Mouse (Mus musculus): ENCODE results near the gene Vsnl1.

DNA sequence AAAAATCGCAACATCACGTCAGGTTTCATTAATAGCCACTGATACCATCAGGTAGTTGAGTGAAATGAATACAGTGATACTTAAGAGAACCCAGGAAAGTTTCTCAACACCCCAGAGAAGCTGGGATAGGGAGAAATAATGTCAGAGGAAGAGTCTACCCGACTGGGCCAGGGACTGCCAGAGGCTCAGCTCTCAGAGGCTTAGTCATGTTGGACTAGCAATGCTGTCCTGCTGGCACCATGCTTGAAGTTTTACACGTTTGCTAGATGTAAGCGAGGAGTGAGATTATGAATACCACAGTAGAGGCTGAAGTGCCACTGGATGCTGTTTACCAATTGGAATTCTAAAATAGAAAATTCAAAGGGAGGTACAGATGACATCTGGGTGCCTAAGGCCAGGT, 39.4 kb downstream of the Vsnl1 start:
- TF ChIP-seq CTCF (IDR thresholded peaks at IDR 0.05) (no peak), POLR2A (IDR thresholded peaks at IDR 0.05; ENCODE audit: insufficient read depth, low read depth, low read length) (no peak), EP300 (IDR thresholded peaks at IDR 0.05; ENCODE audit: insufficient read depth, low read depth, low read length) (no peak)

Measured in heart, adult 2 months (tissue).